Mouse (Mus musculus) limb, embryonic 15.5 days (tissue): Measurements from ENCODE around the gene Ak8. TPM values are rescaled to one million over a fixed set of nuclear protein-coding genes. Genes with fewer than 3 reads are reported as not detected.

Source experiments
- ATAC-seq: fragments of 200-750 bp; cut with Nextera tagmentation; 2 replicates; pipeline ENCODE4 v1.8.0; 2017; ENCODE audit warnings: low read depth, moderate TSS enrichment; ENCODE audit not compliant: insufficient number of reproducible peaks, low FRiP score, low TSS enrichment
- H3K27ac ChIP-seq: fragments of 300-500 bp; sonication (generic); 2 replicates; pipeline ENCODE4 v1.5.1; 2015; ENCODE audit warnings: moderate library complexity, mild to moderate bottlenecking, inconsistent platforms
- H3K27me3 ChIP-seq: fragments of 300-500 bp; sonication (generic); 2 replicates; pipeline ENCODE4 v1.6.1; 2015; ENCODE audit warnings: inconsistent platforms
- H3K36me3 ChIP-seq: fragments of 300-500 bp; sonication (generic); 2 replicates; pipeline ENCODE4 v1.6.1; 2015; ENCODE audit warnings: inconsistent platforms
- H3K4me1 ChIP-seq: fragments of 300-500 bp; sonication (generic); 2 replicates; pipeline ENCODE4 v1.6.1; 2015; ENCODE audit warnings: inconsistent platforms
- H3K4me2 ChIP-seq: fragments of 300-500 bp; sonication (generic); 2 replicates; pipeline ENCODE4 v1.6.1; 2015; ENCODE audit warnings: mild to moderate bottlenecking, inconsistent platforms
- H3K4me3 ChIP-seq: fragments of 300-500 bp; sonication (generic); 2 replicates; pipeline ENCODE4 v1.5.1; 2015; ENCODE audit warnings: mild to moderate bottlenecking, inconsistent platforms
- H3K9ac ChIP-seq: fragments of 300-500 bp; sonication (generic); 2 replicates; pipeline ENCODE4 v1.6.1; 2015; ENCODE audit warnings: inconsistent platforms
- H3K9me3 ChIP-seq: fragments of 300-500 bp; sonication (generic); 2 replicates; pipeline ENCODE4 v1.6.1; 2016; ENCODE audit warnings: inconsistent platforms
- WGBS: fragments of 180-500 bp; shearing (Covaris S2); methylation state at CpG from one replicate; pipeline ENCODE4 v1.1.7; 2015; 5-methylcytosine and 5-hydroxymethylcytosine counted together
- polyA plus RNA-seq: library from polyadenylated mRNA; unstranded; fragments of >200 nt; fragmentation: Nextera tagmentation; extraction: Ambion mirVana; gene quantifications from 2 replicates; pipeline ENCODE4 v1.2.1, GENCODE M21; 2015

The Ak8 gene
- polyA plus RNA-seq, 1 experiment from 2014 or later, result 0.58 TPM

GRCm38 (mm10) chr2:28798390-28798789 is 98.4 kb downstream of the Ak8 start:
- H3K27me3 ChIP-seq, result peaks cover 31% of the 10 kb centered on the region
- ATAC-seq, result no peak

GRCm38 (mm10) chr2:28799575-28799974 is 99.6 kb downstream of the Ak8 start:
- ATAC-seq, result no peak
- Histone ChIP-seq H3K4me1 (peaks cover 13% of the 10 kb centered on the region; the same call in 1 of the 2 replicates), H3K27ac (no peak overlapping the region), H3K4me3 (no peak overlapping the region), H3K36me3 (no peaks in the 10 kb centered on the region), H3K9ac (no peak overlapping the region), H3K27me3 (peaks cover 32% of the 10 kb centered on the region), H3K4me2 (no peak overlapping the region), H3K9me3 (no peaks in the 10 kb centered on the region)
- WGBS, result 26% methylated on average over 2 of the region's 2 CpGs

More at GRCm38 (mm10) chr2:28798390-28798789, 98.4 kb downstream of the Ak8 start:
- Histone ChIP-seq H3K4me2 (no peak overlapping the region), H3K27ac (no peak overlapping the region), H3K9ac (no peak overlapping the region), H3K36me3 (no peaks in the 10 kb centered on the region), H3K4me3 (no peak overlapping the region), H3K9me3 (no peaks in the 10 kb centered on the region), H3K4me1 (peaks cover 13% of the 10 kb centered on the region; the same call in 1 of the 2 replicates)
- 27% methylated on average over 3 of the region's 3 CpGs for WGBS

- Histone ChIP-seq H3K4me1 (peaks cover 8% of the 10 kb centered on the region; the same call in 1 of the 2 replicates), H3K9ac (no peak overlapping the region), H3K4me2 (no peak overlapping the region), H3K9me3 (no peaks in the 10 kb centered on the region), H3K27me3 (peaks cover 17% of the 10 kb centered on the region), H3K27ac (no peak overlapping the region), H3K4me3 (no peak overlapping the region), H3K36me3 (no peaks in the 10 kb centered on the region)
- WGBS, result 85% methylated on average over 7 of the region's 7 CpGs
- ATAC-seq, result no peak
Measured at GRCm38 (mm10) chr2:28803406-28803805, 103.4 kb downstream of the Ak8 start.

GRCm38 (mm10) chr2:28808841-28809240 is 108.9 kb downstream of the Ak8 start:
- Histone ChIP-seq H3K27me3 (no peaks in the 10 kb centered on the region), H3K27ac (no peak overlapping the region), H3K9ac (no peak overlapping the region), H3K4me3 (no peak overlapping the region), H3K9me3 (no peaks in the 10 kb centered on the region), H3K4me1 (no peaks in the 10 kb centered on the region), H3K36me3 (no peaks in the 10 kb centered on the region), H3K4me2 (no peak overlapping the region)
- WGBS, result 67% methylated on average over 6 of the region's 6 CpGs
- ATAC-seq, result no peak

GRCm38 (mm10) chr2:28810260-28811013 is 110.5 kb downstream of the Ak8 start:
- Histone ChIP-seq H3K27me3 (no peaks in the 10 kb centered on the region), H3K9me3 (no peaks in the 10 kb centered on the region), H3K4me1 (no peaks in the 10 kb centered on the region), H3K4me3 (no peak overlapping the region), H3K36me3 (no peaks in the 10 kb centered on the region), H3K4me2 (no peak overlapping the region), H3K9ac (no peak overlapping the region), H3K27ac (no peak overlapping the region)
- no peak for ATAC-seq
- 48% methylated on average over 5 of the region's 5 CpGs for WGBS

GRCm38 (mm10) chr2:28818866-28819265 is 118.9 kb downstream of the Ak8 start:
- no peak overlapping the region for H3K27ac ChIP-seq
- ATAC-seq, result no peak
- no peak overlapping the region for H3K4me3 ChIP-seq
- H3K36me3 ChIP-seq, result peaks cover 13% of the 10 kb centered on the region
- no peak overlapping the region for H3K9ac ChIP-seq
- H3K27me3 ChIP-seq, result no peaks in the 10 kb centered on the region
- no peak overlapping the region for H3K4me2 ChIP-seq
- no peaks in the 10 kb centered on the region for H3K4me1 ChIP-seq
- no peaks in the 10 kb centered on the region for H3K9me3 ChIP-seq
- 70% methylated on average over 4 of the region's 4 CpGs for WGBS

- no peaks in the 10 kb centered on the region for H3K4me1 ChIP-seq
- peaks cover 92% of the 10 kb centered on the region for H3K36me3 ChIP-seq
- no peak overlapping the region for H3K4me2 ChIP-seq
- H3K27me3 ChIP-seq, result no peaks in the 10 kb centered on the region
- no peak overlapping the region for H3K4me3 ChIP-seq
- no peaks in the 10 kb centered on the region for H3K9me3 ChIP-seq
- WGBS, result 40% methylated on average over 4 of the region's 4 CpGs
- ATAC-seq, result no peak
- H3K27ac ChIP-seq, result no peak overlapping the region
- H3K9ac ChIP-seq, result no peak overlapping the region
Measured at GRCm38 (mm10) chr2:28829265-28829664, 129.3 kb downstream of the Ak8 start.

GRCm38 (mm10) chr2:28836181-28836940 is 136.4 kb downstream of the Ak8 start:
- Histone ChIP-seq H3K4me2 (no peak overlapping the region), H3K27me3 (no peaks in the 10 kb centered on the region), H3K27ac (no peak overlapping the region), H3K4me1 (peaks cover 26% of the 10 kb centered on the region), H3K4me3 (no peak overlapping the region), H3K9me3 (no peaks in the 10 kb centered on the region), H3K36me3 (peaks cover 33% of the 10 kb centered on the region), H3K9ac (no peak overlapping the region)
- WGBS, result 44% methylated on average over 3 of the region's 3 CpGs
- ATAC-seq, result no peak

- peak; percentile 50 for ATAC-seq
- H3K27me3 ChIP-seq, result no peaks in the 10 kb centered on the region
- H3K27ac ChIP-seq, result peak overlapping the region; percentile 93
- peak overlapping the region; percentile 78 for H3K4me2 ChIP-seq
- peak overlapping the region; percentile 99 for H3K4me3 ChIP-seq
- 0% methylated on average over 53 of the region's 53 CpGs for WGBS
- H3K9me3 ChIP-seq, result no peaks in the 10 kb centered on the region
- H3K9ac ChIP-seq, result peak overlapping the region; percentile 97
- H3K4me1 ChIP-seq, result peaks cover 36% of the 10 kb centered on the region
- peaks cover 11% of the 10 kb centered on the region for H3K36me3 ChIP-seq
Measured at GRCm38 (mm10) chr2:28839501-28840221, 139.7 kb downstream of the Ak8 start.

GRCm38 (mm10) chr2:28840222-28840951 is 140.4 kb downstream of the Ak8 start, which contains the start of the genes Gtf3c4 and Ddx31:
Gene Gtf3c4 (minus strand): TSS chr2:28840360.
Gene Ddx31 (plus strand): TSS chr2:28840406.
- Histone ChIP-seq H3K9me3 (no peaks in the 10 kb centered on the region), H3K27ac (peak within 1 kb of the TSS; percentile 93), H3K4me3 (peak within 1 kb of the TSS; percentile 99), H3K4me1 (peaks cover 36% of the 10 kb centered on the region), H3K27me3 (no peaks in the 10 kb centered on the region), H3K36me3 (peaks cover 13% of the 10 kb centered on the region), H3K9ac (peak within 1 kb of the TSS; percentile 97), H3K4me2 (peak within 1 kb of the TSS; percentile 78)
- ATAC-seq, result peak; percentile 93
- under 1% methylated on average over 61 of the region's 63 CpGs for WGBS

GRCm38 (mm10) chr2:28842042-28842441 is 142.1 kb downstream of the Ak8 start:
- Histone ChIP-seq H3K9ac (no peak overlapping the region), H3K9me3 (no peaks in the 10 kb centered on the region), H3K36me3 (peaks cover 26% of the 10 kb centered on the region), H3K4me1 (peaks cover 31% of the 10 kb centered on the region), H3K27ac (no peak overlapping the region), H3K4me3 (no peak overlapping the region), H3K4me2 (peak overlapping the region; percentile 78; the same call in 1 of the 2 replicates), H3K27me3 (no peaks in the 10 kb centered on the region)
- no peak for ATAC-seq
- 77% methylated on average over 3 of the region's 3 CpGs for WGBS
